Mouse (Mus musculus) CH12.LX (cell line): ENCODE measurements around the gene Orc4. TPM values are rescaled to one million over a fixed set of nuclear protein-coding genes. Genes with fewer than 3 reads are reported as not detected.
A peak's percentile ranks its signal among the peaks of the same experiment; 100 is the strongest.

Experiments used
- DNase-seq: peaks from one replicate; pipeline ENCODE4 v3.0.0-alpha.2; 2013; ENCODE audit errors: extremely low read depth
- H3K27ac ChIP-seq: 2 replicates; pipeline ENCODE4 v1.5.1; 2012; ENCODE audit warnings: low read depth, mild to moderate bottlenecking, control low read depth, moderate library complexity; ENCODE audit not compliant: insufficient read depth
- H3K27me3 ChIP-seq: replicated peaks from 2 replicates; pipeline ENCODE3; 2012; ENCODE audit warnings: inconsistent platforms
- H3K36me3 ChIP-seq, 2 experiments: replicated peaks in 1 of 2; 2 replicates each; pipeline versions ENCODE3 to v1.6.1; 2012; ENCODE audit warnings: inconsistent platforms in 1 of 2, low read length in 1 of 2, mild to moderate bottlenecking in 1 of 2, mixed read lengths in 1 of 2, moderate library complexity in 1 of 2; ENCODE audit not compliant: control insufficient read depth in 1 of 2, insufficient read depth in 1 of 2
- H3K4me1 ChIP-seq, 2 experiments: 2 replicates each; pipeline ENCODE4 v1.6.1; 2012; ENCODE audit warnings: inconsistent platforms in 1 of 2, moderate library complexity in 1 of 2; ENCODE audit not compliant: insufficient read depth in 2 of 2, control insufficient read depth in 1 of 2
- H3K4me2 ChIP-seq: 2 replicates; pipeline ENCODE4 v1.6.1; 2012; ENCODE audit warnings: low read depth, mild to moderate bottlenecking, control low read depth; ENCODE audit not compliant: poor library complexity, insufficient read depth, severe bottlenecking
- H3K4me3 ChIP-seq, 3 experiments: fragments of 150-350 bp in 1 of 3; sonication (generic) in 1 of 3; replicated peaks in 1 of 3; 2 replicates each; pipeline versions ENCODE3 to v1.5.1; 2011 to 2012; ENCODE audit warnings: low read depth in 2 of 3, low read length in 2 of 3, mild to moderate bottlenecking in 2 of 3, moderate library complexity in 2 of 3, control low read depth in 1 of 3, improper control_type of control experiment in 1 of 3, inconsistent platforms in 1 of 3, mixed read lengths in 1 of 3; ENCODE audit not compliant: poor library complexity in 1 of 3
- H3K79me2 ChIP-seq: replicated peaks from 2 replicates; pipeline ENCODE4 v1.6.1; 2012; ENCODE audit warnings: mild to moderate bottlenecking, moderate library complexity; ENCODE audit not compliant: control insufficient read depth, poor library complexity, insufficient read depth, severe bottlenecking; ENCODE audit errors: extremely low read depth
- H3K9ac ChIP-seq: 2 replicates; pipeline ENCODE4 v1.6.1; 2012; ENCODE audit warnings: low read depth, mild to moderate bottlenecking, control low read depth, moderate library complexity; ENCODE audit not compliant: insufficient read depth
- H3K9me3 ChIP-seq: replicated peaks from 2 replicates; pipeline ENCODE3; 2012; ENCODE audit warnings: low read length, inconsistent platforms, mixed read lengths
- BHLHE40 ChIP-seq: IDR thresholded peaks from 2 replicates; pipeline ENCODE4 v1.6.1; 2011; ENCODE audit warnings: mild to moderate bottlenecking, low read depth, low read length, improper control_type of control experiment
- CHD1 ChIP-seq: IDR thresholded peaks from 2 replicates; pipeline ENCODE4 v1.6.1; 2012; ENCODE audit warnings: low read depth, low read length, improper control_type of control experiment, inconsistent platforms
- CHD2 ChIP-seq: IDR thresholded peaks from 2 replicates; pipeline ENCODE4 v1.6.1; 2011; ENCODE audit warnings: low read length, improper control_type of control experiment
- CTCF ChIP-seq, 2 experiments: IDR thresholded peaks in 1 of 2; conservative IDR thresholded peaks in 1 of 2; 2 replicates each; pipeline ENCODE4 v1.5.1; 2011 to 2012; ENCODE audit warnings: low read depth in 2 of 2, low read length in 2 of 2, improper control_type of control experiment in 1 of 2, inconsistent platforms in 1 of 2, mild to moderate bottlenecking in 1 of 2, moderate library complexity in 1 of 2
- E2F4 ChIP-seq: IDR thresholded peaks from 2 replicates; pipeline ENCODE4 v1.6.1; 2011; ENCODE audit warnings: low read depth, low read length, improper control_type of control experiment; ENCODE audit not compliant: insufficient replicate concordance
- EP300 ChIP-seq: IDR thresholded peaks from 2 replicates; pipeline ENCODE4 v1.6.1; 2011; ENCODE audit warnings: low read length, improper control_type of control experiment
- HCFC1 ChIP-seq: IDR thresholded peaks from 2 replicates; pipeline ENCODE4 v1.6.1; 2012; ENCODE audit warnings: low read depth, mild to moderate bottlenecking, inconsistent platforms, low read length, improper control_type of control experiment
- IRF4 ChIP-seq: IDR thresholded peaks from 2 replicates; pipeline ENCODE4 v1.6.1; 2014; ENCODE audit warnings: low read depth, mild to moderate bottlenecking, inconsistent platforms, low read length, improper control_type of control experiment
- JUN ChIP-seq: IDR thresholded peaks from 2 replicates; pipeline ENCODE4 v1.6.1; 2011; ENCODE audit warnings: low read depth, mild to moderate bottlenecking, low read length, improper control_type of control experiment, moderate library complexity; ENCODE audit not compliant: insufficient read depth
- MAFK ChIP-seq: IDR thresholded peaks from 2 replicates; pipeline ENCODE4 v1.6.1; 2011; ENCODE audit warnings: low read length, improper control_type of control experiment; ENCODE audit not compliant: insufficient replicate concordance
- MAX ChIP-seq: IDR thresholded peaks from 2 replicates; pipeline ENCODE4 v1.6.1; 2011; ENCODE audit warnings: low read length, improper control_type of control experiment
- MAZ ChIP-seq: IDR thresholded peaks from 2 replicates; pipeline ENCODE4 v1.6.1; 2012; ENCODE audit warnings: low read depth, mild to moderate bottlenecking, inconsistent platforms, low read length, improper control_type of control experiment, moderate library complexity
- MYC ChIP-seq: IDR thresholded peaks from 2 replicates; pipeline ENCODE4 v1.6.1; 2011; ENCODE audit warnings: low read depth, mild to moderate bottlenecking, improper control_type of control experiment, low read length
- POLR2A ChIP-seq: IDR thresholded peaks from 2 replicates; pipeline ENCODE4 v1.6.1; 2011; ENCODE audit warnings: low read depth, mild to moderate bottlenecking, improper control_type of control experiment, low read length
- POLR2AphosphoS2 ChIP-seq: IDR thresholded peaks from 2 replicates; pipeline ENCODE4 v1.6.1; 2011; ENCODE audit warnings: low read depth, low read length, improper control_type of control experiment
- RAD21 ChIP-seq: IDR thresholded peaks from 2 replicates; pipeline ENCODE4 v1.6.1; 2011; ENCODE audit warnings: low read depth, mild to moderate bottlenecking, low read length, improper control_type of control experiment, moderate library complexity
- SIN3A ChIP-seq: IDR thresholded peaks from 2 replicates; pipeline ENCODE4 v1.6.1; 2012; ENCODE audit warnings: low read length, improper control_type of control experiment, inconsistent platforms
- SMC3 ChIP-seq: IDR thresholded peaks from 2 replicates; pipeline ENCODE4 v1.6.1; 2011; ENCODE audit warnings: low read depth, low read length, improper control_type of control experiment
- USF2 ChIP-seq: conservative IDR thresholded peaks from 2 replicates; pipeline ENCODE4 v1.6.1; 2011; ENCODE audit warnings: low read depth, low read length, improper control_type of control experiment
- ZC3H11A ChIP-seq: IDR thresholded peaks from 2 replicates; pipeline ENCODE4 v1.6.1; 2012; ENCODE audit warnings: low read depth, mild to moderate bottlenecking, inconsistent platforms, low read length, improper control_type of control experiment
- ZKSCAN1 ChIP-seq: IDR thresholded peaks from 2 replicates; pipeline ENCODE4 v1.6.1; 2012; ENCODE audit warnings: low read depth, inconsistent platforms, low read length, improper control_type of control experiment, borderline replicate concordance
- ZMIZ1 ChIP-seq: IDR thresholded peaks from 2 replicates; pipeline ENCODE4 v1.6.1; 2012; ENCODE audit warnings: low read depth, mild to moderate bottlenecking, inconsistent platforms, low read length, improper control_type of control experiment
- dilution Hi-C: fragments of 300-500 bp; cut with MboI; formaldehyde crosslinking; loops from 2 replicates; pipeline ENCODE4 v1.14.3; 2020; ENCODE audit warnings: low sequenced_read_pairs; ENCODE audit not compliant: extremely low pct_unique_long_range_greater_than_20kb, extremely low pct_ligation_motif_present
- in situ Hi-C: fragments of 300-500 bp; cut with MboI; formaldehyde crosslinking; loops from 3 replicates; pipeline ENCODE4 v1.14.3; 2019; ENCODE audit warnings: low sequenced_read_pairs, low pct_ligation_motif_present, low pct_unique_long_range_greater_than_20kb, mixed read lengths
- polyA plus RNA-seq: library from polyadenylated mRNA; unstranded; fragments of >175 nt; gene quantifications from 2 replicates; pipeline ENCODE4 v1.2.1, GENCODE M21; 2012; ENCODE audit warnings: low read depth; ENCODE audit not compliant: insufficient read length
- total RNA-seq, 2 experiments: library from RNA; depleted of rRNA; stranded (reverse); fragments of 300-350 nt in 1 of 2; fragments of >200 nt in 1 of 2; gene quantifications; 2 replicates each; pipeline ENCODE4 v1.2.3; 2012 to 2014

Gene Orc4
- total and polyA plus RNA-seq, 3 experiments = 42.5 to 180 (median 91.7) TPM

GRCm38 (mm10) chr2:48908866-48909265, 41.2 kb downstream of the Orc4 start:
- Histone ChIP-seq H3K27me3 (no peaks in the 10 kb centered on the region), H3K4me1 (no peaks in the 10 kb centered on the region), H3K9ac (no peak overlapping the region), H3K4me3 (no peak overlapping the region), H3K9me3 (no peaks in the 10 kb centered on the region), H3K36me3 (peaks cover 23 to 65% of the 10 kb centered on the region in 2 experiments), H3K4me2 (no peak overlapping the region), H3K27ac (no peak overlapping the region), H3K79me2 (no peaks in the 10 kb centered on the region)
- in situ Hi-C loops (loop anchor here (10.0 to 25.0 kb wide), 2 partner anchors 406 to 828 kb away; no protein-coding TSS in a partner anchor), dilution Hi-C loops (no loop called here)
- TF ChIP-seq CHD1 (no peak), IRF4 (no peak), POLR2A (no peak), SIN3A (no peak), BHLHE40 (no peak), MAX (no peak), SMC3 (peak; percentile 43), JUN (no peak), EP300 (no peak), ZKSCAN1 (no peak), ZC3H11A (no peak), CTCF (conservative IDR thresholded peaks at IDR 0.05 in 1 of 2, IDR thresholded peaks at IDR 0.05 in 1 of 2; ENCODE audit: low read depth in 2 of 2, low read length in 2 of 2) (peak in 1 of 2 experiments; percentile 68; a peak in 2 of 4 replicates), MYC (no peak), USF2 (no peak), ZMIZ1 (no peak), RAD21 (peak; percentile 67), CHD2 (no peak), E2F4 (no peak), MAZ (no peak), HCFC1 (no peak)
- peak; percentile 29 for DNase-seq

GRCm38 (mm10) chr2:48895186-48895585, 54.9 kb downstream of the Orc4 start:
- Histone ChIP-seq H3K27ac (no peak overlapping the region), H3K36me3 (peaks cover 6 to 28% of the 10 kb centered on the region in 2 experiments), H3K4me1 (no peaks in the 10 kb centered on the region), H3K79me2 (no peaks in the 10 kb centered on the region), H3K9me3 (no peaks in the 10 kb centered on the region), H3K4me3 (no peak overlapping the region), H3K4me2 (no peak overlapping the region), H3K27me3 (no peaks in the 10 kb centered on the region), H3K9ac (no peak overlapping the region)
- in situ Hi-C loops = loop anchor here (25.0 kb wide), 2 partner anchors 883 to 1408 kb away; no protein-coding TSS in a partner anchor
- dilution Hi-C loops = no loop called here
- TF ChIP-seq POLR2AphosphoS2 (no peak), MAFK (peak; percentile 91), IRF4 (no peak)
- no peak for DNase-seq
